Mouse (Mus musculus) inflammation-experienced regulatory T-cells, adult 6 months (primary cell): ENCODE measurements around the gene Gaa. TPM values are rescaled to one million over a fixed set of nuclear protein-coding genes. Genes with fewer than 3 reads are reported as not detected.

Experiments used
- ATAC-seq: one replicate; pipeline ENCODE4 v1.8.0; 2017
- polyA plus RNA-seq, 3 experiments: library from polyadenylated mRNA; unstranded; fragments of 100-300 nt; shearing (Covaris generic); gene quantifications; one replicate each; pipeline ENCODE4 v1.2.1; 2017

Gene Gaa
- polyA plus RNA-seq, 3 experiments from 2014 or later = 9.2 to 13.4 (median 11.8) TPM

GRCm38 (mm10) chr11:119304904-119305712 lies 37.4 kb downstream of the Gaa start:
- peak; percentile 67 for ATAC-seq

- no peak for ATAC-seq
Observed at GRCm38 (mm10) chr11:119306762-119307657, 39.3 kb downstream of the Gaa start.

- ATAC-seq = no peak
Observed at GRCm38 (mm10) chr11:119307658-119307867, 39.9 kb downstream of the Gaa start, which contains the start of gene Card14. Card14 (plus strand) TSS chr11:119307768.

GRCm38 (mm10) chr11:119307916-119308315 lies 40.2 kb downstream of the Gaa start:
- ATAC-seq = no peak

- ATAC-seq = no peak
Observed at GRCm38 (mm10) chr11:119310621-119311020, 42.9 kb downstream of the Gaa start.

GRCm38 (mm10) chr11:119314252-119314936 lies 46.7 kb downstream of the Gaa start:
- no peak for ATAC-seq

- no peak for ATAC-seq
Observed at GRCm38 (mm10) chr11:119316720-119317119, 49.0 kb downstream of the Gaa start.

GRCm38 (mm10) chr11:119322521-119322920 lies 54.8 kb downstream of the Gaa start:
- ATAC-seq = no peak

- ATAC-seq = no peak
Observed at GRCm38 (mm10) chr11:119325068-119325467, 57.4 kb downstream of the Gaa start.

- ATAC-seq = no peak
Observed at GRCm38 (mm10) chr11:119330592-119330991, 62.9 kb downstream of the Gaa start.

- ATAC-seq = no peak
Observed at GRCm38 (mm10) chr11:119331970-119332369, 64.3 kb downstream of the Gaa start.

Other genes with a start within 250 kb of the Gaa start
- 1 to 10 TPM in 2 of 3 experiments, under 1 TPM in 1; 0.83 to 1.6 (median 1.0) TPM for gene Cbx2, start 244.9 kb upstream of the Gaa start, polyA plus RNA-seq
- gene Cbx8, start 226.9 kb upstream of the Gaa start, polyA plus RNA-seq = 1 to 10 TPM; 6.5 to 7.6 (median 7.5) TPM
- gene Cbx4, start 181.7 kb upstream of the Gaa start, polyA plus RNA-seq = 1 to 10 TPM; 2.0 to 3.6 (median 2.3) TPM
- gene Tbc1d16, start 39.4 kb upstream of the Gaa start, polyA plus RNA-seq = under 1 TPM; 0.20 to 0.55 (median 0.33) TPM
- 1 to 10 TPM; 1.6 to 4.2 (median 3.3) TPM for gene Ccdc40, start 39.3 kb upstream of the Gaa start, polyA plus RNA-seq
- gene Eif4a3, start 32.2 kb downstream of the Gaa start, polyA plus RNA-seq = 100 to 1,000 TPM; 180 to 214 (median 192) TPM
- gene Card14, start 39.9 kb downstream of the Gaa start, polyA plus RNA-seq = not detected
- gene Sgsh, start 87.6 kb downstream of the Gaa start, polyA plus RNA-seq = 10 to 100 TPM in 2 of 3 experiments, 1 to 10 TPM in 1; 7.9 to 16.6 (median 11.9) TPM
- 10 to 100 TPM; 13.3 to 31.3 (median 23.4) TPM for gene Slc26a11, start 87.7 kb downstream of the Gaa start, polyA plus RNA-seq
- 10 to 100 TPM; 33.9 to 48.2 (median 43.3) TPM for gene Rnf213, start 125.2 kb downstream of the Gaa start, polyA plus RNA-seq
- gene Endov, start 223.5 kb downstream of the Gaa start, polyA plus RNA-seq = 10 to 100 TPM in 2 of 3 experiments, 1 to 10 TPM in 1; 9.9 to 12.5 (median 12.1) TPM